Mouse (Mus musculus) lung, adult 2 months (tissue): ENCODE data around the gene Serpinb1a.

Experiments
- CTCF ChIP-seq: fragments of 200-500 bp; IDR thresholded peaks from 2 replicates; pipeline ENCODE4 v1.5.1; 2011; ENCODE audit warnings: mild to moderate bottlenecking, low read length, control low read depth; ENCODE audit not compliant: insufficient read depth
- POLR2A ChIP-seq: fragments of 200-500 bp; IDR thresholded peaks from 2 replicates; pipeline ENCODE4 v1.6.1; 2011; ENCODE audit warnings: low read depth, mild to moderate bottlenecking, control low read depth, low read length, borderline replicate concordance; ENCODE audit errors: extremely low read depth

DNA sequence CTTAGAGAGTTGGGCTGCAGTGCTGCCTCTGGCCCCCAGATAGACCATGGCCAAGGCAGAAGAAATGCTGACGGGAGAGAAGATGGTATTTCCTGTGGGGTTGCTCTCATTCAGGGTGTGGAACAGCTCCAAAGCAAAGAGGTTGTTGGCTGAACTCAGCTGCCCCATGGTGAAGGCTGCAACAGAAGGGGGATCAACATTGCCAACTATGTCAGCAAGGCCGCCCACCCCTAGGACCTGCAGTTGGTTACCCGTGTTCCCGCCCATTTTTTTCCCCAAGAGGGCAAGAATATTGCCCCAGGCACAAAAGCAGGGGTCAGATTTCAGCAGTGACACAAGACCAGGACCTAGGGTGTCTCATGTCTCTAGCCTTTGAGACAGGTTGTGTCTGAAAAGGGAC is 45.9 kb upstream of the Serpinb1a start:
- TF ChIP-seq POLR2A (no peak), CTCF (no peak)
